Mouse (Mus musculus) midbrain, embryonic 16.5 days (tissue): ENCODE results near the gene Thap7. TPM values are rescaled to one million over a fixed set of nuclear protein-coding genes. Genes with fewer than 3 reads are reported as not detected.

Experiments
- ATAC-seq: fragments of 200-750 bp; cut with Nextera tagmentation; 2 replicates; pipeline ENCODE4 v1.8.0; 2017; ENCODE audit warnings: moderate TSS enrichment
- H3K27ac ChIP-seq: fragments of 300-500 bp; sonication (generic); 2 replicates; pipeline ENCODE4 v1.5.1; 2014; ENCODE audit warnings: mild to moderate bottlenecking, low read length, mixed read lengths
- H3K27me3 ChIP-seq: fragments of 300-500 bp; sonication (generic); 2 replicates; pipeline ENCODE4 v1.6.1; 2014; ENCODE audit warnings: low read depth, low read length, mixed read lengths; ENCODE audit not compliant: control insufficient read depth, insufficient read depth
- H3K36me3 ChIP-seq: fragments of 300-500 bp; sonication (generic); 2 replicates; pipeline ENCODE4 v1.6.1; 2014; ENCODE audit warnings: mild to moderate bottlenecking, low read length, moderate library complexity, mixed read lengths; ENCODE audit not compliant: control insufficient read depth, insufficient read depth
- H3K4me1 ChIP-seq: fragments of 300-500 bp; sonication (generic); 2 replicates; pipeline ENCODE4 v1.6.1; 2014; ENCODE audit warnings: mild to moderate bottlenecking, low read length, mixed read lengths; ENCODE audit not compliant: control insufficient read depth, insufficient read depth
- H3K4me2 ChIP-seq: fragments of 300-500 bp; sonication (generic); 2 replicates; pipeline ENCODE4 v1.6.1; 2014; ENCODE audit warnings: mild to moderate bottlenecking, low read length, mixed read lengths
- H3K4me3 ChIP-seq: fragments of 300-500 bp; sonication (generic); 2 replicates; pipeline ENCODE4 v1.5.1; 2014; ENCODE audit warnings: low read depth, mild to moderate bottlenecking, low read length, moderate library complexity, mixed read lengths
- H3K9ac ChIP-seq: fragments of 300-500 bp; sonication (generic); 2 replicates; pipeline ENCODE4 v1.6.1; 2014; ENCODE audit warnings: low read depth, low read length, mixed read lengths
- H3K9me3 ChIP-seq: fragments of 300-500 bp; sonication (generic); replicated peaks from 2 replicates; pipeline ENCODE4 v1.6.1; 2014; ENCODE audit warnings: mild to moderate bottlenecking, low read length, mixed read lengths; ENCODE audit not compliant: control insufficient read depth, poor library complexity, severe bottlenecking
- WGBS: fragments of 180-500 bp; shearing (Covaris S2); extraction: QIAGEN DNeasy Blood & Tissue Kit; methylation state at CpG from one replicate; pipeline ENCODE4 v1.1.7; 2014; 5-methylcytosine and 5-hydroxymethylcytosine counted together
- polyA plus RNA-seq: library from polyadenylated mRNA; unstranded; fragments of >200 nt; fragmentation: Nextera tagmentation; extraction: Ambion mirVana; gene quantifications from 2 replicates; pipeline ENCODE4 v1.2.1, GENCODE M21; 2015

Gene Thap7
- polyA plus RNA-seq, 1 experiment from 2014 or later = 62.7 TPM

- Histone ChIP-seq H3K4me1 (peaks cover 15% of the 10 kb centered on the region), H3K27me3 (no peaks in the 10 kb centered on the region), H3K4me3 (no peak overlapping the region), H3K9me3 (no peaks in the 10 kb centered on the region), H3K36me3 (peaks cover 3% of the 10 kb centered on the region; the same call in 1 of the 2 replicates), H3K9ac (no peak overlapping the region), H3K4me2 (no peak overlapping the region), H3K27ac (no peak overlapping the region)
- 84% methylated on average over 5 of the region's 5 CpGs for whole genome bisulfite sequencing
- ATAC-seq = no peak
Observed at GRCm38 (mm10) chr16:17507018-17507552, 23.9 kb downstream of the Thap7 start.

GRCm38 (mm10) chr16:17502681-17503080 lies 28.3 kb downstream of the Thap7 start:
- no peaks in the 10 kb centered on the region for H3K27me3 ChIP-seq
- WGBS = 87% methylated on average over 4 of the region's 4 CpGs
- H3K4me2 ChIP-seq = no peak overlapping the region
- H3K4me3 ChIP-seq = no peak overlapping the region
- H3K4me1 ChIP-seq = no peaks in the 10 kb centered on the region
- no peaks in the 10 kb centered on the region for H3K36me3 ChIP-seq
- no peak overlapping the region for H3K27ac ChIP-seq
- H3K9me3 ChIP-seq = no peaks in the 10 kb centered on the region
- no peak overlapping the region for H3K9ac ChIP-seq
- no peak for ATAC-seq

- Histone ChIP-seq H3K4me1 (peaks cover 4% of the 10 kb centered on the region; the same call in 1 of the 2 replicates), H3K27ac (no peak overlapping the region), H3K36me3 (no peaks in the 10 kb centered on the region), H3K4me2 (peak overlapping the region; percentile 16; the same call in 1 of the 2 replicates), H3K4me3 (no peak overlapping the region), H3K9me3 (no peaks in the 10 kb centered on the region), H3K27me3 (no peaks in the 10 kb centered on the region), H3K9ac (no peak overlapping the region)
- peak; percentile 84 for ATAC-seq
- WGBS = 12% methylated on average over 10 of the region's 10 CpGs
Observed at GRCm38 (mm10) chr16:17499249-17499883, 31.6 kb downstream of the Thap7 start.

- no peak for ATAC-seq
- H3K27ac ChIP-seq = peak overlapping the region; percentile 49; the same call in 1 of the 2 replicates
- H3K36me3 ChIP-seq = no peaks in the 10 kb centered on the region
- H3K4me2 ChIP-seq = no peak overlapping the region
- H3K9ac ChIP-seq = no peak overlapping the region
- 57% methylated on average over 2 of the region's 2 CpGs for WGBS
- peaks cover 4% of the 10 kb centered on the region; the same call in 1 of the 2 replicates for H3K4me1 ChIP-seq
- H3K4me3 ChIP-seq = no peak overlapping the region
- no peaks in the 10 kb centered on the region for H3K9me3 ChIP-seq
- no peaks in the 10 kb centered on the region; the same call in 1 of the 2 replicates for H3K27me3 ChIP-seq
Observed at GRCm38 (mm10) chr16:17496499-17497305, 34.2 kb downstream of the Thap7 start.

- Histone ChIP-seq H3K4me3 (no peak overlapping the region), H3K4me1 (peaks cover 13% of the 10 kb centered on the region; the same call in 1 of the 2 replicates), H3K4me2 (no peak overlapping the region), H3K27me3 (peaks cover 3% of the 10 kb centered on the region), H3K36me3 (peaks cover 3% of the 10 kb centered on the region; the same call in 1 of the 2 replicates), H3K9me3 (no peaks in the 10 kb centered on the region), H3K27ac (no peak overlapping the region), H3K9ac (no peak overlapping the region)
- ATAC-seq = no peak
- 72% methylated on average over 5 of the region's 5 CpGs for WGBS
Observed at GRCm38 (mm10) chr16:17491896-17492561, 38.9 kb downstream of the Thap7 start.

GRCm38 (mm10) chr16:17491154-17491553 lies 39.8 kb downstream of the Thap7 start:
- Histone ChIP-seq H3K4me2 (no peak overlapping the region), H3K4me3 (no peak overlapping the region), H3K36me3 (peaks cover 3% of the 10 kb centered on the region; the same call in 1 of the 2 replicates), H3K27me3 (peaks cover 3% of the 10 kb centered on the region), H3K9ac (no peak overlapping the region), H3K4me1 (peaks cover 9% of the 10 kb centered on the region; the same call in 1 of the 2 replicates), H3K9me3 (no peaks in the 10 kb centered on the region), H3K27ac (no peak overlapping the region)
- ATAC-seq = no peak
- 87% methylated on average over 5 of the region's 5 CpGs for WGBS

GRCm38 (mm10) chr16:17489469-17490111 lies 41.3 kb downstream of the Thap7 start, which contains the start of gene Aifm3:
Gene Aifm3 (plus strand): TSS chr16:17489611.
- Histone ChIP-seq H3K9ac (peak within 1 kb of the TSS; percentile 74), H3K36me3 (peaks cover 8% of the 10 kb centered on the region), H3K4me3 (peak within 1 kb of the TSS; percentile 46), H3K4me1 (peaks cover 9% of the 10 kb centered on the region; the same call in 1 of the 2 replicates), H3K27ac (no peak within 1 kb of the TSS), H3K9me3 (no peaks in the 10 kb centered on the region), H3K27me3 (peaks cover 3% of the 10 kb centered on the region), H3K4me2 (peak within 1 kb of the TSS; percentile 94)
- ATAC-seq = peak; percentile 43
- under 1% methylated on average over 39 of the region's 47 CpGs for WGBS
